Mouse (Mus musculus) hindbrain, embryonic 14.5 days (tissue): ENCODE data around the gene Rgs13. TPM values are rescaled to one million over a fixed set of nuclear protein-coding genes. Genes with fewer than 3 reads are reported as not detected.

Experiments
- polyA plus RNA-seq: library from polyadenylated mRNA; unstranded; fragments of >200 nt; fragmentation: Nextera tagmentation; extraction: Ambion mirVana; gene quantifications from 2 replicates; pipeline ENCODE4 v1.2.1, GENCODE M21; 2014

Gene Rgs13
- polyA plus RNA-seq, 1 experiment from 2014 or later, result 0.37 TPM

Other genes with a start within 250 kb of the Rgs13 start
- 107 and 112 TPM in 2 replicates for gene Rgs2, start 173.2 kb downstream of the Rgs13 start, polyA plus RNA-seq
- gene Rgs1, start 71.9 kb upstream of the Rgs13 start, polyA plus RNA-seq, result not detected in 2 replicates